Mouse (Mus musculus) CD4-positive, CD25-positive, alpha-beta regulatory T cell, adult 4 months (primary cell): Measurements from ENCODE around the gene Frat1. TPM values are rescaled to one million over a fixed set of nuclear protein-coding genes. Genes with fewer than 3 reads are reported as not detected.

Source experiments
- ATAC-seq: one replicate; pipeline ENCODE4 v1.8.0; 2017
- polyA plus RNA-seq, 2 experiments: library from polyadenylated mRNA; unstranded; fragments of 100-300 nt; shearing (Covaris generic); gene quantifications; one replicate each; pipeline ENCODE4 v1.2.1; 2017

Frat1 gene
- polyA plus RNA-seq, 2 experiments from 2014 or later = 24.5 to 30.3 TPM

GRCm38 (mm10) chr19:41846366-41847090 lies 16.8 kb downstream of the Frat1 start:
- ATAC-seq = no peak

- ATAC-seq = no peak
These were observed 17.4 kb downstream of the Frat1 start for GRCm38 (mm10) chr19:41847091-41847581.

GRCm38 (mm10) chr19:41847614-41847991 lies 17.8 kb downstream of the Frat1 start:
- ATAC-seq = peak; percentile 50

GRCm38 (mm10) chr19:41847992-41848851 lies 18.5 kb downstream of the Frat1 start, which contains the start of gene Frat2:
Gene Frat2 (minus strand): TSS chr19:41848132.
- ATAC-seq = peak; percentile 90

- ATAC-seq = no peak
These were observed 20.4 kb downstream of the Frat1 start for GRCm38 (mm10) chr19:41850021-41850718.

GRCm38 (mm10) chr19:41850719-41851543 lies 21.2 kb downstream of the Frat1 start:
- no peak for ATAC-seq

- no peak for ATAC-seq
These were observed 22.7 kb downstream of the Frat1 start for GRCm38 (mm10) chr19:41852423-41852822.

GRCm38 (mm10) chr19:41857086-41857762 lies 27.5 kb downstream of the Frat1 start:
- ATAC-seq = no peak

- ATAC-seq = no peak
These were observed 28.1 kb downstream of the Frat1 start for GRCm38 (mm10) chr19:41857816-41858310.

- ATAC-seq = no peak
These were observed 36.9 kb downstream of the Frat1 start for GRCm38 (mm10) chr19:41866707-41867106.

GRCm38 (mm10) chr19:41869296-41869695 lies 39.5 kb downstream of the Frat1 start:
- no peak for ATAC-seq

GRCm38 (mm10) chr19:41869946-41870345 lies 40.2 kb downstream of the Frat1 start:
- peak; percentile 57 for ATAC-seq

GRCm38 (mm10) chr19:41872285-41872684 lies 42.5 kb downstream of the Frat1 start:
- no peak for ATAC-seq

- ATAC-seq = no peak
These were observed 44.6 kb downstream of the Frat1 start for GRCm38 (mm10) chr19:41874356-41874755.

- ATAC-seq = no peak
These were observed 52.1 kb downstream of the Frat1 start for GRCm38 (mm10) chr19:41881842-41882241.

Other genes with a start within 250 kb of the Frat1 start
- gene Gm340, start 247.6 kb upstream of the Frat1 start, polyA plus RNA-seq = 1 to 10 TPM; 4.0 to 6.4 TPM
- gene Slit1, start 86.3 kb upstream of the Frat1 start, polyA plus RNA-seq = not detected
- 1 to 10 TPM; 3.0 to 5.9 TPM for gene Arhgap19, start 27.9 kb upstream of the Frat1 start, polyA plus RNA-seq
- gene Frat2, start 18.2 kb downstream of the Frat1 start, polyA plus RNA-seq = 1 to 10 TPM in 1 of 2 experiments, under 1 TPM in 1; 0.75 to 1.9 TPM
- gene Rrp12, start 66.2 kb downstream of the Frat1 start, polyA plus RNA-seq = 10 to 100 TPM in 1 of 2 experiments, 1 to 10 TPM in 1; 7.2 to 17.3 TPM
- gene Pgam1, start 82.0 kb downstream of the Frat1 start, polyA plus RNA-seq = 10 to 100 TPM; 41.8 to 43.3 TPM
- gene Exosc1, start 103.5 kb downstream of the Frat1 start, polyA plus RNA-seq = 10 to 100 TPM; 83.6 to 89.9 TPM
- 10 to 100 TPM; 40.7 to 59.3 TPM for gene Zdhhc16, start 103.5 kb downstream of the Frat1 start, polyA plus RNA-seq
- 100 to 1,000 TPM in 1 of 2 experiments, 10 to 100 TPM in 1; 78.1 to 104 TPM for gene Mms19, start 151.2 kb downstream of the Frat1 start, polyA plus RNA-seq
- 1 to 10 TPM; 3.7 to 4.1 TPM for gene Ubtd1, start 151.8 kb downstream of the Frat1 start, polyA plus RNA-seq
- gene Ankrd2, start 206.0 kb downstream of the Frat1 start, polyA plus RNA-seq = not detected
- gene Hoga1, start 215.6 kb downstream of the Frat1 start, polyA plus RNA-seq = not detected
- gene 4933411K16Rik, start 222.3 kb downstream of the Frat1 start, polyA plus RNA-seq = not detected